Mouse (Mus musculus) adrenal gland, postnatal 4 days (tissue): Measurements from ENCODE around the gene Rp2. TPM values are rescaled to one million over a fixed set of nuclear protein-coding genes. Genes with fewer than 3 reads are reported as not detected.
A peak's percentile ranks its signal among the peaks of the same experiment; 100 is the strongest.

Experiments used
- DNase-seq, 2 experiments: peaks; one replicate each; pipeline ENCODE4 v3.0.0; 2021 to 2022; ENCODE audit warnings: low spot score in 2 of 2, mixed read lengths in 2 of 2
- total RNA-seq, 2 experiments: library from RNA; stranded (reverse); gene quantifications; 2 replicates each; pipeline ENCODE4 v1.2.3; 2021

Rp2 gene
- total RNA-seq, 2 experiments from 2014 or later = 21.5 to 22.1 TPM

GRCm38 (mm10) chrX:20419536-20419935, 55.3 kb downstream of the Rp2 start:
- DNase-seq = no peak

- peak; percentile 61 to 62 for DNase-seq
Observed at GRCm38 (mm10) chrX:20425140-20425838, 61.0 kb downstream of the Rp2 start, which contains the start of gene Jade3. TSS of gene Jade3 (plus strand) at chrX:20425688.

GRCm38 (mm10) chrX:20425839-20426449, 61.7 kb downstream of the Rp2 start:
- DNase-seq = no peak

Other genes starting within 250 kb of the Rp2 start
- 10 to 100 TPM; 11.2 to 11.4 TPM for gene Slc9a7, start 72.7 kb upstream of the Rp2 start, total RNA-seq
- 10 to 100 TPM in 1 of 2 experiments, 1 to 10 TPM in 1; 8.2 to 11.1 TPM for gene Jade3, start 61.2 kb downstream of the Rp2 start, total RNA-seq
- gene Rgn, start 185.3 kb downstream of the Rp2 start, total RNA-seq = 10 to 100 TPM in 1 of 2 experiments, 1 to 10 TPM in 1; 3.9 to 35.1 TPM